Mouse (Mus musculus) C3H10T1/2 (cell line): ENCODE measurements around the gene Olfr881. TPM values are rescaled to one million over a fixed set of nuclear protein-coding genes. Genes with fewer than 3 reads are reported as not detected.

Source experiments
- polyA plus RNA-seq, 2 experiments: library from polyadenylated mRNA; unstranded; fragments of >200 nt; fragmentation: generic; extraction: Trizol; gene quantifications; one replicate each; pipeline ENCODE4 v1.2.1; 2012; ENCODE audit warnings: missing spikeins in 2 of 2

Gene Olfr881
- polyA plus RNA-seq: not detected

DNA sequence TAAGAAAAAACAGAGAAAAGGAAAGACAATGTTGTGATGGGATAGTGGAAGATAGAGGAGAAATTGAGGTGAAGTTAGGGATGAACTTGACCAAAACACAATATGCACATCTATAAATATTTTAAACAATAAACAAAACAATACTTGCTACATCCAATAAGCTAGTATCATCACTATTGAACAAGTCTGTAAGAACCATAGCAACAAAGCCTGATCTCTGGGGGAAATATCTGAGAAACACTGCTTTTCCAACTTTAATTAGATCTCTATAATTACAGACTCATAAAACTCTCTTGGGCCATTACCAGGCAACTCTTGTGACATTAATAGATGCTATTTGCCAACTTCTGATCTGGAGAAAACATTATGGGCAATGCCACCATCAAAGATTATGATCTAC is at the start of gene Olfr881:
TSS of gene Olfr881 (plus strand) at position 301 of the 400 bp plus-strand sequence.

DNA sequence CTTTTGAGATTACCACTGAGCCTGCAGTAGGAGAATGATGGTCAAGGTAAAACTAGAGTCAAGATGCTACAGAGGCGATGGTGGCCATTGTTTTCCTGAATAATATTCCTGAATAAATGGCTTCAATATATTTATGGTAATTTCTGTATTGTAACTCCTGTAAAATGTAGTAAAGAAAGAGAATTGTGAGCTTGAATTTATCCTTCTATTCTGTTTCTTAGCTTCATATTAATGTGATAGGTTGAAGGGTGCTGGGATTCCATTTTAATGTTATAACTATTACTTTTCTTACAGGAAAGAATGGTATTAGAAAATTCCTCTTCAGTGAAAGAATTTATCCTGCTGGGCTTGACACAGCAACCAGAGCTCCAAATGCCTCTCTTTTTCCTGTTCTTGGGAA is 33.9 kb downstream of the Olfr881 start, which contains the start of gene Olfr883:
TSS of gene Olfr883 (plus strand) at position 301 of the 400 bp plus-strand sequence.

Other genes with a start within 250 kb of the Olfr881 start
- gene Olfr874, start 246.7 kb upstream of the Olfr881 start, polyA plus RNA-seq: not detected
- gene Olfr875, start 220.0 kb upstream of the Olfr881 start, polyA plus RNA-seq: not detected
- not detected for gene Olfr876, start 188.8 kb upstream of the Olfr881 start, polyA plus RNA-seq
- gene Olfr877, start 137.6 kb upstream of the Olfr881 start, polyA plus RNA-seq: not detected
- not detected for gene Olfr145, start 95.1 kb upstream of the Olfr881 start, polyA plus RNA-seq
- gene Olfr878, start 74.0 kb upstream of the Olfr881 start, polyA plus RNA-seq: not detected
- gene Olfr883, start 34.0 kb downstream of the Olfr881 start, polyA plus RNA-seq: not detected
- gene Olfr884, start 54.7 kb downstream of the Olfr881 start, polyA plus RNA-seq: not detected
- gene Olfr885, start 69.5 kb downstream of the Olfr881 start, polyA plus RNA-seq: not detected
- gene Olfr887, start 92.2 kb downstream of the Olfr881 start, polyA plus RNA-seq: not detected
- not detected for gene Olfr888, start 116.3 kb downstream of the Olfr881 start, polyA plus RNA-seq
- gene Olfr889, start 123.4 kb downstream of the Olfr881 start, polyA plus RNA-seq: under 1 TPM; 0.01 to 0.06 TPM
- not detected for gene Olfr890, start 150.7 kb downstream of the Olfr881 start, polyA plus RNA-seq
- not detected for gene Olfr891, start 189.0 kb downstream of the Olfr881 start, polyA plus RNA-seq
- not detected for gene Olfr893, start 216.5 kb downstream of the Olfr881 start, polyA plus RNA-seq
- gene Olfr894, start 226.2 kb downstream of the Olfr881 start, polyA plus RNA-seq: not detected